Mouse (Mus musculus) right cerebral cortex, adult 2 months (tissue): ENCODE measurements around the gene Icam5.
"Not testable (repeated sequence)": the region's sequence is repeated elsewhere in the genome, so short reads cannot be mapped to it uniquely, and the experiment has no call there.

Source experiments
- DNase-seq, 2 experiments: peaks; one replicate each; pipeline ENCODE4 v3.0.0; 2021 to 2022; ENCODE audit warnings: low spot score in 2 of 2

Icam5 gene

DNA sequence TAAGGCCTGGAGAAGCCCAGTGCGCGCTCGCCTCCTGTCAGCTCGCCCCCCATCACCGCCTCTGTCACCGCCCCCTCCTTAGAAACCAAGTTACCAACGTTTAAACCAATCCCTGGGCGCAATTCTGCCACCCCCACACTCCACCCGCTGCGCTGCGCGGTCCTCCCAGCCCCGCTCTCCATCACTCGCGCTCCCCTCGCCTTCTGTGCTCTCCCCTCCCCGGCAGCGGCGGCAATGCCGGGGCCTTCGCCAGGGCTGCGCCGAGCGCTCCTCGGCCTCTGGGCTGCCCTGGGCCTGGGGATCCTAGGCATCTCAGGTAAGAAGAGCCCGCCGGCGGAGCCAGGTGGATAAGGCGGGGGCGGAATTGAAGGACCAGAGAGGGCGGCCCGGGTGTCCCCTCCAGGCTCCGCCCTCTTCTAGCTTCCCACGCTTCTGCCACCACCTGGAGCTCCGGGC, at the start of gene Icam5:
Gene Icam5 (plus strand): TSS at position 178 of the 456 bp plus-strand sequence.
- peak; percentile 86 to 88 for DNase-seq

DNA sequence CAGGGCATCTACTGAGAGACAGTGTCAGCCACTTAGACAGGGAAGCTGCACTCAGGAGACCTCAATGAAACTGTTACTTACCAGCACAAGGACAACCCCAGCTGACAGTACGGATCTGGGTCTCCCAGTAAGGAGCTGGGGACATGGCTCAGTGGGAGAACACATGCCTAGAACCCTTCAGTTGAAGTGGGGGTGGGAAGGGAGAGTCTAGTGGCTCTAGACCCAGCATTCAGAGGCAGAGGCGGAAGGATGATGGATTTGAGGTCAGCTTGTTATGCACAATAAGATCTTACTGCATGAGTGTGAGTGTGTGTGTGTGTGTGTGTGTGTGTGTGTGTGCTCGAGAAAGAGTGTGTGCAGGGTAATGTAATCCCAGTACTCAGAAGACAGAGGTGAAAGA, 49.7 kb upstream of the Icam5 start:
- DNase-seq, result no peak

GRCm38 (mm10) chr9:20983169-20983568, 48.7 kb upstream of the Icam5 start:
- no peak for DNase-seq

DNA sequence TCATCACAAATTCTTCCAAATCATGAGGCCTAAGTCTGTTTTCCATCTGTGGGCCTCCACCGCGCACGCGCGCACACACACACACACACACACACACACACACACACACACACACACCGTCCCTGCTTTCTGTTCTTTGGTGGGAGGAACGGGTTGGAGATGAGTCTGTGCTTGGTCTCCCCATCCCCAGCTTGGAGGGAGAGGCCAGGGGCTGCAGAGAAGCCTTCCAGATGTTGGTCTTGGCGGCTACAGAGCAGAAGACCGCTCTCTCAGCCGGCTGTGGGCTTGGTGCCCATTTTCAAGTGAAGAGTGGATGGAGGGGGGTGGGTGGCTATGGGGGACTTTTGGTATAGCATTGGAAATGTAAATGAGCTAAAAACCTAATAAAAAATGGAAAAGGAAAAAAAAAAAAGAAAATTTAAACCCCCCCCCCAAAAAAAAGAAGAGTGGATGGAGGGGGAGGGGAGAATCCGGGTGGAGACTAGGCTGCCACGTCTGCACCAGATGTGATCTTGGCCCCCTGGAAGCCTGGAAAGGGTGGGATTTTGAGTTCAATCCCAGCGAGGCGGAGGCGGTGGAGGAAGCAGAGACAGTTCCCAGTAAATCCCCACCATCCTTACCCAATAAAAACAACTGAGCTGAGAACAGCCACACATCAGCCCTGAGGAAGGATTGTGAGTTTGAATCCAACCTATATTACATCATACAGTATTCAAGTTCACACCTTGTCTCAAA, 44.8 kb upstream of the Icam5 start:
- no peak for DNase-seq

- DNase-seq, result no peak
Observed at GRCm38 (mm10) chr9:20987953-20988352, 43.9 kb upstream of the Icam5 start.

- no peak for DNase-seq
Observed at GRCm38 (mm10) chr9:20990861-20991260, 41.0 kb upstream of the Icam5 start.

DNA sequence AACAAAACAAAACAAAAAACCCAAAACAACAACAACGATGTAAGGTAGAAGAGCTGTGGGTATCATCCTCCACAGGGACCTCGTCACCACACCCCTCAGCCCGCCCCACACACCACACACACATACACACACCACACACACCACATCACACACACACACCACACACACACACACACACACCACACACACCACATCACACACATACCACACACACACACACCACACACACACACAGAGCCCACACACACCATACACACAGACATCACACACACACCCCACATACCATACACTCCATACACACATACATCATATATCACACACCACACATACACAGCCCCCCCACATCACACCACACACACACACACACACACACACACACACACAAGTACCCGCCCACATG, 40.3 kb upstream of the Icam5 start:
- DNase-seq, result no peak

- no peak for DNase-seq
Observed at GRCm38 (mm10) chr9:20993165-20993898, 38.5 kb upstream of the Icam5 start.

DNA sequence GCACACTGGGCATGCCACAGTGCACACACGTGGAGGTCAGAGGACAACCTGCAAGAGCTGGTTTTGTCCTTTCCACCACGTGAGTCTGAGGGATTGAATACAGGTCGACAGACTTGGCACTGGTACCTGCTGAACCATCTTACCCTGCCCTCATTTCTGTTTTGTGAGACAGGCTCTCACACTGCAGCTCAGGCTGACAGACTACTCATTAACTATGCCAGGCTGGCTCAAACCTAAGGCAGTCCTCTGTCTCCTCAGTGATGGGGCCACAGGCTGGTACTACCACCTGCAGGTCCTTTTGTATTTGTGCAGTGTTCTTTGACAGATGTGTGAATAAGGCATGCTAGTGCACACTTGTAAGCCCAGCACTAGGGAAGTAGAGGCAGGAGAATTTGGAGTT, 36.8 kb upstream of the Icam5 start:
- DNase-seq, result no peak

DNA sequence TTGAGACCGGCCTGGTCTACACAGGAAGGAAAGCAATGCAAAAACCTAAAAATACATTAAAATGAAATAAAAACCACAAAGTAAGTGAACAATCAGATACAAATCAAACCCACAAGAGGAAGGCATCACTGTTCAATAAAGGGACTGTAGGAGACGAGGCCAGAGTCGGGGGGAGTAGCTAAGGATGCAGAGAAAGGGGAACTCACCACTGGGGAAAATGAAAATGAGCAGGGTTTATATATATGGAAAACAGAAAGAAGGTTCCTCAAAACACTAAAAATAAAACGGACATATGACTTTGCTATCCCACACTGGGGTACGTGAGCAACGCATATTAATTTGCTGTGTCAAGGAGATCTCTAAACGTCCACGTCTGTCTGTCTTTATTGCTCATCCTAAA, 34.8 kb upstream of the Icam5 start:
- no peak for DNase-seq

DNA sequence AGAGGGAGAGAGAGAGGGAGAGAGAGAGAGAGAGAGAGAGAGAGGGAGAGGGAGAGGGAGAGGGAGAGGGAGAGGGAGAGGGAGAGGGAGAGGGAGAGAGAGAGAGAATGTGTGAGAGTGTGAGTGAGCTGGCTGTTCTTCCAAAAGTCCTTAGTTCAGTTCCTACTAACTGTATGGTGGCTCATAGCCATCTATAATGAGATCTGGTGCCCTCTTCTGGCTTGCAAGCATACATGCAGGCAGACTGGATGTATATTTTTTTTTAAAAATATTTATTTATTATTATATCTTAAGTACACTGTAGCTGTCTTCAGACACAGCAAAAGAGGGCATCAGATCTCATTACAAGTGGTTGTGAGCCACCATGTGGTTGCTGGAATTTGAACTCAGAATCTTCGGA, 33.5 kb upstream of the Icam5 start:
- DNase-seq, result not testable (repeated sequence)

- no peak for DNase-seq
Observed at GRCm38 (mm10) chr9:21000811-21001210, 31.1 kb upstream of the Icam5 start.

DNA sequence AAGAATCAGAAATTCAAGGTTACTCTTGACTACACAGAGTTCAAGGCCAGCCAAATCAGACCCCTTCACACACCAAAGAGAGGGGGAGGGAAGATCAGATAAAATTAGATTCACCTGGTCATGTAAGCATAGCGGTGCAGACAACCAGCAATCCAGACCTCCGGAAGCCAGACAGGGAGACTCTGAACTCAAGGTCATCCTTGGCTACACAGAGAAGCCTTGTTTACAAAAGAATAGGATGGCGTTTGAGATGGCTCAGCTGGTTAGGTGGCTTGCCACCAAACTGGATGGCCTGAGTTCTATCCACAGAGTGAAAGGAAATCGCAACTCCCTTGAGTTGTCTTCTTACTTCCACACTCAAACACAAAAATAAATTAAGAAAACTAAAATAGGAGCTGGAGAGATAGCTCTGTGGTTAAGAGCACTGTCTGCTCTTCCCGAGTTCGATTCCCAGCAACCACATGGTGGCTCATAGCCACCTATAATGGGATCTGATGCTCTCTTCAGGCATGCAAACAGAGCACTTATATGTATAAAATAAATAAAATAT, 30.1 kb upstream of the Icam5 start:
- no peak for DNase-seq

- no peak for DNase-seq
Observed at GRCm38 (mm10) chr9:21002270-21002626, 29.6 kb upstream of the Icam5 start.

DNA sequence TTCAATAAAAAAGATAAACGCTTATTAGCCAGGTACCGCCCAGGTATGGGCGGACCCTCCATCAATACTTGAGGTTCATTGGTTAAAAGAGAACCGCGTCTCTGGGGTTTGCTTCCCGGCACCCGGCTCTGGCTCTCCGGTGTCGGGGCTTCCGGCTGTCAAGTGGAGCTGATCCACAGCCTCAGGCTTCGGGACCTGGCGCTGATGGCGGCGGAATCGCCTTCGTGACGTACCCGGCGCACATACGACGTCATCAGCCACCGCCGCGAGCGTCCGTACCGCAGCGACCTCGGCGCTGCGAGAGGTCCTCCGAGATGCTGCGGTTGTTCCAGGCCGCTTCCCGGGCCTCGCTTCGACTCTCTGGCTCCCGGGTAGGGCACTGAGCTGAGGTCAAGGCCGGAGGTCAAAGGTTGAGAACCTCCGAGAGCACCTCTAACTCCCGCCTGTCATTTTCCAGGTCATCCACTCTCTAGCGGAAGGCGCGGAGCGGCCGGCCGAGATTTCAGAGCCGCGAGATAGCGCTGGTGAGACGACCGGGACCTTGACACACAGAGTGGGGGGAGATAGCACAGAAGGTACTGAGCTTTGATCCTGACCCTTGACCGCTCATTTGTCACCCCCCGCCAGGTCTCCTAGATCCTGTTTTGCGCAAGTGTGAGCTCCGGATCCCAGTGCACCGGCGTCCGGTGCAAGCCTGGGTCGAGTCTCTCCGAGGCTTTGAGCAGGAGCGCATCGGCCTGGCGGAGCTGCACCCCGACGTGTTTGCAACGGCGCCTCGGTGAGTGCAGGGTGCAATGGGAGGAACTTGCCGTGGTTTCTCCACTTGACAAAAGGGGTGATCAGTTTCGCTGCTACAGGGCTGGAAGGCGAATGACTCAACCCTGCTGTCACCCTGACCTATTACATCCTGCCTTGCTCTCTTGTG, 29.0 kb upstream of the Icam5 start, which contains the start of gene Mrpl4:
Gene Mrpl4 (plus strand): TSS at position 112 of the 925 bp plus-strand sequence.
- DNase-seq, result peak; percentile 92 to 93

GRCm38 (mm10) chr9:21007313-21007952, 24.4 kb upstream of the Icam5 start:
- DNase-seq, result no peak

DNA sequence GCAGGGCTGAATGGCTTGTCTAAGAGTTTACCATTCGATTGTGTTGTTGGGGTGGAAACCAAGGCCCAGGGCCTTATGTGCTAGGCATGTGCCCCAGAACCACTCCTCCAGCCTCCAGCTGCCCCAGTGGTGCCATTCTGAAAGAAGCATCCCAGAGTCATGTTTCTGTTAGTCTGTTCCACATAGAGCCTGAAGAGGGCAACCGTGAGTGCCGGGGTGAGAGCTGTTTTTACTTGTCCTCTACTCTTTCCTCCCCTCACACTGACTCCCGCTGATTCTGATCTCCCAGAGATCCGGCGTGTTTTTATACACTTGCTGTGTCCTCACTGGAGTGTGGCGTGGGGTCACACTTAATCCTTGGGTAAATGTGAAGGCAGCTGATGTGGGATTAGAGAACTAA, 23.9 kb upstream of the Icam5 start:
- DNase-seq, result no peak

DNA sequence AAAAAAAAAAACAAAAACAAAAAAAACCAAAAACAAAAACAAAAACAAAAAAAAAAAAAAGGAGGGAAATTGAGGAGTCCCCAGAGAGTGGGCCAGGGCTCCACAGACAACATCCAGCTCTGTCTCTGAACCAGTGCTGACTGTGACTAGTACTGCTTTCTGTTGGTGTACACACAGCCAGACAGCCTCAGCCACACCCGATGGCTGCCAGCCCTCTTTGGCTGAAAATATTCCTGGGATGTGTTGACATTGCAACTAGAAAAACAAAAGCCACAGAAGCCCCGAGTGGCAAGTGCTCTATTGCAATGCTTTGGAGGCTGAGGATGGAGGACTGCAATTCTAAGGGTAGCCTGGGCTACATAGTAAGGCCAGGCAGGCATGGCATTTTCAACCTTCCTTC, 21.5 kb upstream of the Icam5 start:
- DNase-seq, result no peak

- not testable (repeated sequence) for DNase-seq
Observed at GRCm38 (mm10) chr9:21010939-21011541, 20.8 kb upstream of the Icam5 start.

DNA sequence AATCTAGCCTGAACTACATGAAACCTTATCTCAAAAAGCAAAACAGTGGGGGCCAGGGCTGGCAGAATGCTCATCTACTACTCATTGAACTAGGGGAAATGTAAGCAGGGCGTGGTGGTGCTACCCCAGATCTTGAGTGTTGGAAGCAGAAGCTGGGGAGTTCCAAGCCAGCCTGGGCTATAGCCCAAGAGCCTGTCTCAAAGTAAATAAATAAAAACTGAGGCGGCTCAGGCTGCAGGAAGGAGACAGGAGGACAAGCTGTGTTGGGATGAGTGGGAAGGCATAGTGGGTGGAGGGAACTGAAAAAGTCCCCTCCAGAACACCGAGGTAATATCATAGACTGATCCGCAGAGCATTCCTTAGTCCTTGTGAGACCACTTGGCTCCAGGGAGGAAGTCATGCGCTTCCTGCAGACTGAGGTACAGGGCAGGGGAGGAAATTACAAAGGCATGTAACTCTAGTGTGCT, 20.0 kb upstream of the Icam5 start:
- peak in 1 of 2 experiments; percentile 17 for DNase-seq

- no peak for DNase-seq
Observed at GRCm38 (mm10) chr9:21012368-21012767, 19.5 kb upstream of the Icam5 start.
